Mouse (Mus musculus): ENCODE measurements at regions not wholly inside any gene's neighbourhood (a gene's known extent, or its start where the extent isn't known, plus 50 kb on each side); places are given as distances from the start of the nearest gene placed in this dataset.

DNA sequence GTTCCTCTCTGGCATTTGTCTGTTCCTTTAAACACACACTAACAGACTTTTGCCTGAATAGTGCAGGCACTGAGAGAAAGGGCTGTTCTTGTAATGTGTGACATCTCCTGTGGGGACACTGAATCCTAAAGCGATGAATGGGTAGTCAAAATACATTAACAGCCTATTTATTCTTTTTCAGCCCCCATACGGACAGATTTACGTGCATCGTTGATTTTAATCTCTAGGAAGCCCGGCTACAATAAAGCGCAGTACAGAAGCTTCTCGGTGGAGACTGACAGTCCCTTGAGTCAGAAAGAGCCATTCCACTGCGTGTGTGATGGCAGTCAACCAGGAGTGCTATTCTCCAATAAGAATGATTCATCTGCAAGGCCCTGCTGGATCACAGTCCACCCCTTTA, 598.2 kb downstream of the Trib2 start:
- TF ChIP-seq CTCF (IDR thresholded peaks at IDR 0.05; ENCODE audit: borderline replicate concordance, control insufficient read depth, extremely low read depth, insufficient read depth, low read length, poor library complexity): no peak
- TF ChIP-seq POLR2A (IDR thresholded peaks at IDR 0.05; ENCODE audit: control insufficient read depth, extremely low read depth, insufficient read depth, low read length, poor library complexity): no peak
- no peaks in the 10 kb centered on the region for H3K4me1 ChIP-seq (replicated peaks; ENCODE audit: control insufficient read depth, insufficient read depth, low read length)
- no peak overlapping the region for H3K4me3 ChIP-seq (ENCODE audit: control insufficient read depth, insufficient read depth, low read length)
- H3K27ac ChIP-seq (ENCODE audit: control insufficient read depth, insufficient read depth, low read length): no peak overlapping the region
- H3K27me3 ChIP-seq (ENCODE audit: control insufficient read depth, insufficient read depth, low read length): no peaks in the 10 kb centered on the region
- H3K36me3 ChIP-seq (ENCODE audit: control insufficient read depth, insufficient read depth, low read length): no peaks in the 10 kb centered on the region
- 88% methylated on average over 8 of the region's 8 CpGs for WGBS
- DNase-seq: no peak

- 88% methylated on average over 3 of the region's 3 CpGs for whole genome bisulfite sequencing
- DNase-seq: no peak
- H3K27ac ChIP-seq (ENCODE audit: control insufficient read depth, insufficient read depth, low read length): no peak overlapping the region
- H3K27me3 ChIP-seq (ENCODE audit: control insufficient read depth, insufficient read depth, low read length): no peaks in the 10 kb centered on the region
- no peaks in the 10 kb centered on the region for H3K36me3 ChIP-seq (ENCODE audit: control insufficient read depth, insufficient read depth, low read length)
- TF ChIP-seq CTCF (IDR thresholded peaks at IDR 0.05; ENCODE audit: borderline replicate concordance, control insufficient read depth, extremely low read depth, insufficient read depth, low read length, poor library complexity) (no peak), POLR2A (IDR thresholded peaks at IDR 0.05; ENCODE audit: control insufficient read depth, extremely low read depth, insufficient read depth, low read length, poor library complexity) (no peak)
- no peak overlapping the region for H3K4me3 ChIP-seq (ENCODE audit: control insufficient read depth, insufficient read depth, low read length)
- no peaks in the 10 kb centered on the region for H3K4me1 ChIP-seq (replicated peaks; ENCODE audit: control insufficient read depth, insufficient read depth, low read length)
These were observed 600.5 kb downstream of the Trib2 start for GRCm38 (mm10) chr12:15216180-15216579.

DNA sequence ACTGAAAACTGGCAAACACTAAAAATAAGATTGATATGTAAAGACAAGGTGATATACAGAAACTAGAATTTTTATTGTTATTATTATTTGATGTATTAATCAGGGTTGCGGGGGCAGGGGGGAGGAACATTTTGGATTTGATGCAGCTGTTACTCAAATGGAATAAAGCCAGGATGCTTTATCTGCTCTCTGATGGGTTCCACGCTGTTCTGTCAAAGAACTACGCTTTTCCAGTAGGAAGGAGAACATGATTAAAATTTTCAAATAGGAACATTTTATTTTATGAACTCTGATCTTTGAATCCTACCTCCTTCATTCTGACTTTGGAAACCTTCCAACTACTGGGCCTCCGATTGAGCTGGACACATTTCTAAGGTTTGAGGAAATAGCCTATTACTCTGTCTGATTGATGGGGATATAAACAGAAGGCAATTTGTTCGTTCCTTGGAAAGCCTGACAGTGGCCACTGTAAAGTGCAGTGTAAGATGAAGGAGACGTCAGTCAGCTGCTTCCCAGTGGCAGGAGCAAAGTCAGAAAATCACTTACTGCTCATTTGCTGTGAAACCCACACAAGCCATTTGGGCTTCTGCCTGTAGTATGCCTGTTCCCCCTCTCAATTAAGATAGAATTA, 642.2 kb downstream of the Trib2 start:
- TF ChIP-seq CTCF (IDR thresholded peaks at IDR 0.05; ENCODE audit: borderline replicate concordance, control insufficient read depth, extremely low read depth, insufficient read depth, low read length, poor library complexity): no peak
- no peak for TF ChIP-seq POLR2A (IDR thresholded peaks at IDR 0.05; ENCODE audit: control insufficient read depth, extremely low read depth, insufficient read depth, low read length, poor library complexity)
- Histone ChIP-seq H3K36me3 (ENCODE audit: control insufficient read depth, insufficient read depth, low read length) (no peaks in the 10 kb centered on the region), H3K4me1 (replicated peaks; ENCODE audit: control insufficient read depth, insufficient read depth, low read length) (no peaks in the 10 kb centered on the region), H3K27me3 (ENCODE audit: control insufficient read depth, insufficient read depth, low read length) (no peaks in the 10 kb centered on the region), H3K27ac (ENCODE audit: control insufficient read depth, insufficient read depth, low read length) (no peak overlapping the region), H3K4me3 (ENCODE audit: control insufficient read depth, insufficient read depth, low read length) (no peak overlapping the region)
- WGBS: 63% methylated on average over 6 of the region's 6 CpGs
- DNase-seq: no peak

GRCm38 (mm10) chr12:15162605-15163004, 654.1 kb downstream of the Trib2 start:
- H3K36me3 ChIP-seq (ENCODE audit: control insufficient read depth, insufficient read depth, low read length): no peaks in the 10 kb centered on the region
- no peaks in the 10 kb centered on the region for H3K4me1 ChIP-seq (replicated peaks; ENCODE audit: control insufficient read depth, insufficient read depth, low read length)
- no peaks in the 10 kb centered on the region for H3K27me3 ChIP-seq (ENCODE audit: control insufficient read depth, insufficient read depth, low read length)
- H3K27ac ChIP-seq (ENCODE audit: control insufficient read depth, insufficient read depth, low read length): no peak overlapping the region
- TF ChIP-seq CTCF (IDR thresholded peaks at IDR 0.05; ENCODE audit: borderline replicate concordance, control insufficient read depth, extremely low read depth, insufficient read depth, low read length, poor library complexity) (no peak), POLR2A (IDR thresholded peaks at IDR 0.05; ENCODE audit: control insufficient read depth, extremely low read depth, insufficient read depth, low read length, poor library complexity) (no peak)
- H3K4me3 ChIP-seq (ENCODE audit: control insufficient read depth, insufficient read depth, low read length): no peak overlapping the region
- WGBS: 80% methylated on average over 5 of the region's 5 CpGs
- DNase-seq: no peak

- Histone ChIP-seq H3K36me3 (ENCODE audit: control insufficient read depth, insufficient read depth, low read length) (no peaks in the 10 kb centered on the region), H3K4me3 (ENCODE audit: control insufficient read depth, insufficient read depth, low read length) (no peak overlapping the region), H3K27me3 (ENCODE audit: control insufficient read depth, insufficient read depth, low read length) (no peaks in the 10 kb centered on the region), H3K27ac (ENCODE audit: control insufficient read depth, insufficient read depth, low read length) (no peak overlapping the region), H3K4me1 (replicated peaks; ENCODE audit: control insufficient read depth, insufficient read depth, low read length) (no peaks in the 10 kb centered on the region)
- TF ChIP-seq POLR2A (IDR thresholded peaks at IDR 0.05; ENCODE audit: control insufficient read depth, extremely low read depth, insufficient read depth, low read length, poor library complexity) (no peak), CTCF (IDR thresholded peaks at IDR 0.05; ENCODE audit: borderline replicate concordance, control insufficient read depth, extremely low read depth, insufficient read depth, low read length, poor library complexity) (no peak)
- DNase-seq: no peak
- WGBS: 79% methylated on average over 3 of the region's 3 CpGs
These were observed 654.9 kb downstream of the Trib2 start for GRCm38 (mm10) chr12:15161864-15162263.

DNA sequence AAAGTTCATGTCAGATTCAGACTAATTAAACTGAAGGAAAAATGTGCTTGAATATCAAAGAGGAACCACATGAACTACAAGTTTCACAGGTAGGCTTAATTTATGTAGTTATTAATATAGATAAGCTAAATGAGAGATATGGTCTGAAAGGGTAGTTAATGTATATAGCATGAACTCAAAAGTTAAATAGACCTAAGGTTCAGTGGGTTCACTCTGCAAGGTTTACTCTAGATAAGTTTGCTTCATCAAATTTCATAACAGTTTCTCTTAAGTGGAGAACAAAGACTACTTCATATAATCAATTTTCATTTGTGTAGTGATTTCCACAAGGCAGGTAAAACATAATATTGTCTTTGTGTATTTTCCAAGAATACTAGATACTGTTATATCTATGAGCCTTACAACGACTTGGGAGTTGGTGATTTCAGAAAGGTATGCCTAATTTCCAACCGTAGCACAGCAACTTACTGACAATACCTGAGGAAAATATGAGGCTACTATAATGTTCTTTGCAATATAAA, 656.2 kb downstream of the Trib2 start:
- no peak overlapping the region for H3K27ac ChIP-seq (ENCODE audit: control insufficient read depth, insufficient read depth, low read length)
- DNase-seq: no peak
- H3K27me3 ChIP-seq (ENCODE audit: control insufficient read depth, insufficient read depth, low read length): no peaks in the 10 kb centered on the region
- WGBS: 91% methylated on average over 2 of the region's 2 CpGs
- no peak for TF ChIP-seq POLR2A (IDR thresholded peaks at IDR 0.05; ENCODE audit: control insufficient read depth, extremely low read depth, insufficient read depth, low read length, poor library complexity)
- no peak for TF ChIP-seq CTCF (IDR thresholded peaks at IDR 0.05; ENCODE audit: borderline replicate concordance, control insufficient read depth, extremely low read depth, insufficient read depth, low read length, poor library complexity)
- no peaks in the 10 kb centered on the region for H3K36me3 ChIP-seq (ENCODE audit: control insufficient read depth, insufficient read depth, low read length)
- H3K4me3 ChIP-seq (ENCODE audit: control insufficient read depth, insufficient read depth, low read length): no peak overlapping the region
- H3K4me1 ChIP-seq (replicated peaks; ENCODE audit: control insufficient read depth, insufficient read depth, low read length): no peaks in the 10 kb centered on the region

DNA sequence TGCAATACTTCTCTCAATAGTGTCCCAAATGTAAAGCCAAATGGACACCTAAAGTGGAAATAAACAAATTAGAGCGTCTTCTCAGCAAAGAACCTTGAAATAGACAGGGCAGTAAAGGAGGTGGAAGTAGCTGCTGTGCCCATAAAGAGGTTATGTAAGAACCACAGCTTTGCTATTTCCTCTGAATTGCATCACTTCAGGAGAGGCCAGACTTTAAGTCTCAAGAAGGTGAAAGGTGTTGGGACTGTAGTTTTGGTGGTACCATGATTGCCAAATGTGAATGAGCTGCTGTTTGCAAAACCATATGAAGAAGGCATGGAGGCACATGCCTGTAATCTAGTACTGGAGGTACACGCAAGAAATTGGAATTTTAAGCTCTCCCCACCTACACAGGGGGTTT, 670.3 kb downstream of the Trib2 start:
- no peak overlapping the region for H3K27ac ChIP-seq (ENCODE audit: control insufficient read depth, insufficient read depth, low read length)
- no peaks in the 10 kb centered on the region for H3K27me3 ChIP-seq (ENCODE audit: control insufficient read depth, insufficient read depth, low read length)
- no peak for TF ChIP-seq CTCF (IDR thresholded peaks at IDR 0.05; ENCODE audit: borderline replicate concordance, control insufficient read depth, extremely low read depth, insufficient read depth, low read length, poor library complexity)
- TF ChIP-seq POLR2A (IDR thresholded peaks at IDR 0.05; ENCODE audit: control insufficient read depth, extremely low read depth, insufficient read depth, low read length, poor library complexity): no peak
- H3K4me1 ChIP-seq (replicated peaks; ENCODE audit: control insufficient read depth, insufficient read depth, low read length): no peaks in the 10 kb centered on the region
- no peaks in the 10 kb centered on the region for H3K36me3 ChIP-seq (ENCODE audit: control insufficient read depth, insufficient read depth, low read length)
- no peak for DNase-seq
- 64% methylated on average over 2 of the region's 2 CpGs for WGBS
- H3K4me3 ChIP-seq (ENCODE audit: control insufficient read depth, insufficient read depth, low read length): no peak overlapping the region
